Mouse (Mus musculus): Measurements from ENCODE around the gene Gm6685. TPM values are rescaled to one million over a fixed set of nuclear protein-coding genes. Genes with fewer than 3 reads are reported as not detected.
"Not testable (repeated sequence)": the region's sequence is repeated elsewhere in the genome, so short reads cannot be mapped to it uniquely, and the experiment has no call there.

Gm6685 gene
- 1 to 10 TPM; 4.4 to 6.7 (median 6.6) TPM for total RNA-seq (2022)

DNA sequence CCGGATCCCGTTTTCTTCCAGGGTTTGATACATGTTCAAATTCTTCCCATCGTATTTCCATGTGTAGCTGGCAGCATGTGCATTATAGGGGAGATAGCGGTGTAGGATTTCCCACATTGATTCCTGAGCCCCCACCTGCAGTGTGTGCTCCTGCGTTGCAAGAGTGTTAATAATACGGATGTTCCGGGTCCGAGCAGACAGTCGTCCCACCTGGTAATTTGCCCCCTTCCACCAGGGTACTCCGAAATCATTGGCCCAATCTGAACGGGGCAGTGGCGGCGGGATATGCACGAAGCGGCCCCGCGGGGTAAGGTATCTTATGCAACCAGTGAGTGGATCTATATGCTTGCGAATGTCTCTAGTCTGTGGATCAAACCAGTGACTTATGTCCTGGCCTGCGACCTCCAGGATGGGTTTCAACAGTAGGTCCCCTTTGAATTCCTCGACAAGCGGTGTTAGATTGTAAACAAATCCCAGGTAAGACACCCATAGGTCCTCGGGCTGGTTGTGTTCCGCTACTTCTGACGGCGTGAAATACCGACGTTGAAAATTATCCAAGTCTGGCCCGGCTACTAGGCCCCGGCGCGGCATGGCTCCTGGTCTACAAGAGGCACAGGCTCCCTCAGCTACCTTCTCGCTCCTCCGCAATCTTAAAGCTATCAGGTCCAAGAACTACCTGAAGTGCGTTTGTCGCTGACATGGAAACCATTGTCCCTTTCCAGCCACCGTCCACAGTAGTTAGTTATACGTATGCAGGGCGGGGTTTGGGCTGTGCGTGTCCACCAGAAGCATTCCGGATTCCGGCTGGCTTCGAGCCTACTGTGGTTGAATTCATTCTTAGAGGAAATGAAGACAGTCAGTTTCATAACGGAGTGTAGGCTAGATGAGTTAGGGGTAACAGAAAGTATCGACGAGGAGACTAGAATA, at the start of gene Gm6685:
Gene Gm6685, minus strand, starts transcription at position 644 of the 927 bp plus-strand sequence.
- DNase-seq (ENCODE audit: low spot score in 2 of 2) = not testable (repeated sequence)

- no peak for DNase-seq (ENCODE audit: low spot score in 2 of 2)
Observed at GRCm38 (mm10) chr11:28375891-28376290, 36.2 kb upstream of the Gm6685 start.

DNA sequence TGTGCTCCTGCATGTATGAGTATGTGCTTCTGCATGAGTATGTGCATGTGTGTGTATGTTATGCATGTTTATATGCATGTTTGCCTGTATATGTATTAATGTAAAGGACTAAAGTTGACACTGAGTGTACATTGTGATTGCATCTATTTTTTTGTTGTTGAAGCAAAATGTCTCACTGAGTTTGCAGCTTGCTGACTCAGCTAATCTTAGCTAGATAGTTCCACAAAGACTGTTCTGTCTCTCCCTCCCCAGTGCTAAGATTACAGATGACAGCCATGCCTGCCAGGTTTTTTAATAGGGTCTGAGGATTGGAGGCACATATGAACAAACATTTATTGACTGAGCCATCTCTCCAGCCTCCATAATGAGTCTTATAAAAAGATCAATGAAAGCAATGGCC, 35.0 kb upstream of the Gm6685 start:
- no peak for DNase-seq (ENCODE audit: low spot score in 2 of 2)

- not testable (repeated sequence) for DNase-seq (ENCODE audit: low spot score in 2 of 2)
Observed at GRCm38 (mm10) chr11:28371381-28371780, 31.7 kb upstream of the Gm6685 start.

DNA sequence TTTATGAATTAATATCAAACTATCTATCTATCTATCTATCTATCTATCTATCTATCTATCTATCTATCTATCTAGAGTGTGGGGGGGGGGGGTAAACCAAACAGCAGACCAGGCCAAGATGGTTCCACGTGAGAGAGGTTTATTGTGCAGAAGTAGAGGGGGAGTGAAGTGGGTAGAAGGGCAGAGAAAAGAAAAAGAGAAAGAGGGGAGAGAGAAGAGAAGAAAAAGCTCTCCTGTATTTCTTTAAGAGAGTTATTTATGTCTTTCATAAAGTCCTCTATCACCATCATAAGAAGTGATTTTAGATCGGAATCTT, 26.2 kb upstream of the Gm6685 start:
- no peak for DNase-seq (ENCODE audit: low spot score in 2 of 2)

DNA sequence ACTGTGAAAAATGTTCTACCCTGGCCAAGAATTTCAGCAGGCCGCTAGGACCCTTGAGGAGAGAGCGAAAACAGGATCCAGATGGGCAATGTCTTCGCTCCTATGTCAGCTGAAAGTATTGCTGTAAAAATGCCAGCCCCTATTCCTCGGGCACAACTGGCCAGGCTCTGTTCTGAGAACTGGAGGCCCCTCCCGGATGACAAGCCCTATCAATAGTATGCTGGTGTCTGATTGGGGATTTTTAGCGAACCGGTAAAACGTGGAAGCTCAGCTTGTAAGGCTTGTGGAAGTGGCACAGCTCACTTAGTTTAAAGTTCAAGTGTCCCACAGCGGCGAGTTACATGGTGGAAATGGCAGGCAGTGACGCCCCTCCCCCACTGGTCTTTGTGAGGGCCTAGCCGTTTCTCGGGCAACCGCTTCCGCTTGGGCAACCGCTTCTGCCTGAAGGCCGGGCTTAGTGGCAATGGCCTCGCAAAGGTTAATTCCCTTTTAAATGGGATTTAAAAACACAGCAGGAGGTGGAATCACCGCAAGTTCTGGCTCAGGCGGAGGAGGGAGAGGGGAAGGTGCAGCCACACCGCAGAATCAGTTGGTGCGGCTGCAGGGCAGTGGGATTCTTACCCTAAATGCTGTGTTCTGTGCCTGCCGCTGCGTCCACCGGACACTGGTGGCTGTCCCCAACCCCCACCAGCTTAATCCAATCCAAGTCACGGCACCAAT, 25.7 kb upstream of the Gm6685 start:
- DNase-seq (ENCODE audit: low spot score in 2 of 2) = peak; percentile 53 to 61

- no peak for DNase-seq (ENCODE audit: low spot score in 2 of 2)
Observed at GRCm38 (mm10) chr11:28343465-28343864, 3.8 kb upstream of the Gm6685 start.

DNA sequence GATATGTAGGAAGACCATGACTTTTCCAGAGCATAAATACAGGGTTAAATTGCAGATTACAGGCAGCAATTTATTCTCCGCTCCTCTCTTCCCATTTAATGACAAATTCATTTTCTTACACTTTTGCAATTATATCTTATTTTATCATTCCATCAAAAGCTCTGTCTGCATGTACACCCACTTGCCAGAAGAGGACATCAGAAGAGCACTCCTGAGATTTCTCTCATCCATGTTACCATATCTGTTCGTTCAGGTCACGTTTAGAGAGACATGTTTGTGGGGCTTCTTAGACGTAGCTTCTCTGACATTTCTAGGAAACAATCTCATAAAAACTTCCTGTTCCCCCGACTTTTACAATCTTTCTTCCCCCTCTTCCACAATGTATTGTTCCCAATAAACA, 2.2 kb upstream of the Gm6685 start:
- no peak for DNase-seq (ENCODE audit: low spot score in 2 of 2)

- DNase-seq (ENCODE audit: low spot score in 2 of 2) = no peak
Observed at GRCm38 (mm10) chr11:28327878-28328277, 11.8 kb downstream of the Gm6685 start.

DNA sequence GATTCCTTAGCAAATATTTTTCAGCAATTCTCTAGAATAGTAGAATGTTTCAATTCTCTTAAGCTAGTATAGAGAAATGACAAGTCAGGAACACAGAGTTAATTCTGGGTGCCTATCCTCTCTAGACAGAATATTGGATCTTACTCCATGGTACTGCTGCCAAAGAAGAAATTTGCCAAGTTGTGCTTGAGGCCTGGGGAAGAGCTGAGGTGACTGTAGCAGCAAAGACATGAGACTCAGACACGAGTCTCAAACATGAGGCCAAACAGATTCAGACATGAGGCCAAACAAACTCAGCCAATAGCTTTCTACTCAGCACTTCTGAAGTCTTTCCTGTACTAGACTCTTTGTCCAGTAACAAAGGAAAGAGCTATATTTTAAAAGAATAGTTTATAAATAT, 26.3 kb downstream of the Gm6685 start:
- DNase-seq (ENCODE audit: low spot score in 2 of 2) = no peak

DNA sequence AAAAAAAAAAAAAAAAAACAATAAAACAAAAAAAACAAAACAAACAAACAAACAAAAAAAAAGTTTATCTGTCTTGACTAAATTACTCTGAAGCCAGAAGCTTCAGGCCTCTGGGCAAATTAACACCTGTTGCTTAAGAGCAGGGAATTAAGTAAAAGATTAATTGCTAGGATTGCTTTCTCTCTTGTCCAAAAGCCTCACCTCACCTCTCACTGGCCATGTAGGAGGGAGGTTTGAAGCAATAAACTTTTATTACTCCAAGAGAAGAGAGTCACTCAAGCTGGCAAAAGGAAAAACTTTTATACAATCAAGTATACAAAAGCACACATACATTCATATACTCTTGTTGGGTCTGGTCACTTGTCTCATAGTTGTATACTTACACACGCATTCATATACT, 31.9 kb downstream of the Gm6685 start:
- no peak for DNase-seq (ENCODE audit: low spot score in 2 of 2)

GRCm38 (mm10) chr11:28290440-28290839, 49.2 kb downstream of the Gm6685 start:
- DNase-seq (ENCODE audit: low spot score in 2 of 2) = no peak

Other genes with a start within 250 kb of the Gm6685 start
- gene Ccdc85a, start 244.5 kb upstream of the Gm6685 start, total RNA-seq (2022) = 1 to 10 TPM; 5.6 to 6.7 (median 6.7) TPM